Mouse (Mus musculus) c-Kit-negative CD71-positive TER-119-positive erythroid progenitor cells, embryonic 14.5 days (primary cell): ENCODE results near the gene Sema4f.
A peak's percentile ranks its signal among the peaks of the same experiment; 100 is the strongest.

Experiments
- DNase-seq: peaks from one replicate; pipeline ENCODE4 v3.0.0-alpha.2; 2013; ENCODE audit warnings: low read depth, low spot score

Gene Sema4f

DNA sequence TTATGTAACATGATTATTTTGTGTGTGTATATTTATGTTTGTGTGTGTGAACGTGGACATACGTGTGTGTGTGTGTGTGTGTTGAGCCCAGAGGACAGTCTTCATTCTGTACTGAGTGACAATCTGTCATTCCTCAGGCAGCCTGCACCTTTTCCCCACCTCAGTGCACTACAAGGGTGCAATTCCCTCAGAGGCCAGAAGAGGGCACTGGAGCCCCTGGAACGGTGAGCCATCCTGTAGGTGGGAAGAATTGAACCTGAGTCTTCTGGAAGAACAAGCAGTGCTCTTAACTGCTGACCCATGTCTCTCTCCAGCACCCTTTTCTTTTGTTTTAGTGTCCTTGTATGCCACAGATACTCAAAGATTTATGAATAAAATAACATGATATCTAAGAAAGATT, 23.7 kb downstream of the Sema4f start:
- peak; percentile 36 for DNase-seq

DNA sequence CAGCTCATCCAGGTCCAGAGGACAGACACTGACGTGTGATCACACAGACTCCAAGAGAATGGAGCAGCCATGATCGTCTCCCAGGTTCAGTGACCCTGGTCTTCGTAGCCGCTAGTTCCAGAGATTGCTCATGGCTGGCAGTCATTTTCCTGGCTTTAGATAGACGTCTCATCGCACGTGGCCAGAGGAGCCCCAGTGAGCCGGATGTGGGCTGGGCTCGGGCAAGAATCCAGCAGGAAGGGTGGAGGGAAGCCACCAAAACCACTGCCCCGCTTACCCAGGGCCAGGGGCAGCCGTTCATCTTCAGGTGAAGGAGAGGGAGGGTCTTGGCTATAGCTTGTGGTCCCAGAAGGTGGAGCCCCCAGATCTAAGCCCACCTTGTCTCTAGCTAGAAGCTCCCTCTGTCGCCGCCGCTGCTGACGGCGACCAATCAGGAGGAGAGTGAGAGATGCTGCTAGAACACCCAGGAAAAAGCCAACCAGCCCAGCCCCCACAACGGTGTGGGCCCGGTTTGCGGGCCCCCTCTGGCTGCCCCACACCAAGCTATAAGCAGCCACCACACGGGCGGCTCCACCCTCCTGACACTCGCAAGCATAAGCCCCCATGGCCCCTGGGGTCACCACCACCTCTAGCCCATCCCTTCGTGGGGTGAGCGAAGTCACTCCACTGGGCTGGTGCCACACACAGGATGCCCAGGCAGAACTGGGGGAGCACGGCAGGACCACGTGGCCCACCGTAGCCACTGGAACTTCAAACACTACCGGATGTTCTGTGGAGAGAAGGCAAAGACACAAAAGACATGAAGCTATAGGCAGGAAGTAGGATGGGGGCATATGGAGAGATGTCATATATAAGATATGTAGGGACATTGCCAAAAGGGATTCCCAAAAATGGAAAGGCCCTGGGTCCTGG, 26.0 kb downstream of the Sema4f start:
- no peak for DNase-seq

DNA sequence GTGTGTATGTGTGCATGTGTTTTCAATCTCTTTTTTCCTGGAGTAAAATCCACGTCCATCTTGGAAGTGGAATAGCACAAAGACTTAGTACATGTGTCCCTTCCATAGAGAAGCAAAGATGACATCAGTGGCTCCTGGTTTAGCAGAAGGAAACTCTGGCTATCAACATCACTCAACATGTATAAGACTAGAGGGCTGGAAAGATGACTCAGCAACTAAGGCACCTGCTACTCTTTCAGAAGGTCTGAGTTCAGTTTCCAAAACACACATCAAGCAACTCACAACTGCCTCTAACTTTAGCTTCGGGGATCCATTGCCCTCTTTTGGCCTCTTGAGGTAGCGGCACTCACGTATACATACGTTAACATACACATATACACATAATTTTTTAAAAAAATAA, 28.3 kb downstream of the Sema4f start:
- no peak for DNase-seq

DNA sequence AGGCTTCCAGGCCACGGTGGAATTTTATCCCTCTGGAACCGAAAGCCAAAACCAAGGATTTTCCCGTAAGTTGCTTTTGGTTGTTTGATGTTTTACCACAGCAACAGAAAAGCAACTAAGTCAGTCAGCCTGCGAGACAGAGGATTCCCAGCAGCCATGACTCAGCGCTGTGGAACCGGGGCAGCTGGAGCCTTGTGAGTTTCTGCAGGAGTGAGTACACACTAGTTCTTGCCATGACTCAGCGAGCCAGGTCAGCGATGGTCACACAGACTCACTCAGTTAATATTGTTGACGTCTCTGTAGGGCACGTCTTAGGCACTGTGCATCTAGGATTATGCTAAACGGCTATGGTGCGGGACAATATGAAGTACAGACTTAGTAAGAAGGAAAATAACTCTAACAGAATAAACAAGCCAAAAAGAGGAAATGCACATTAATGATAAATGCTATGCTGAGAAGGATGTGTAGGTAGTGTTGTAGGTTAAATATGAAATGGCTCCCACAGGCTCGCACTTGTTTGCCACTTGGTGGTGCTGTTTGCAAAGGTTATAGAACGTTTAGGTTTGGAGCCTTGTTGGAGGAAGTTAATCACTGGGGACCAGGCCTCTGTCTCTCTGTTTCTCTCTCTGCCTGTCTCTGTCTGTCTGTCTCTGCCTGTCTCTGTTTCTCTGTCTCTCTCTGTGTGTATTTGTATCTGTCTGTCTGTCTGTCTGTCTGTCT, 30.3 kb downstream of the Sema4f start:
- no peak for DNase-seq

DNA sequence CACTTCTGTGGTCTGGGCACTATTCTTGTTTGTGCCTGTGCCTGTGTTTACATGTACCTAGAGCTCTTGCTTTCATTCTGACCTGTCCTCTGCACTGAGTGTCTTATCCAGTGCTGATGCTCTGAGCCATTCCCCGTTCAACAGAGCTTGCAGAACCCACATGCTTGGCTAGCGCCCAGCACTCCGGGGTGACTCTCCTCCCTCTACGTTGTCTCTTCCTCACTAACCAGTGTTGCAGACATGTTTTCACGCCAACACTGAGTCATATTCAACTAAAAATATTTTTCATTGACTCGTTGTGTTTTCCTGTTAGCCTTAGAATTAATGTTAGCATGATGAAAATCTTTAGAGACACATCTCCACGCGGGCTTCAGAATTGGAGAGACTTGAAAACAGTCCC, 31.5 kb downstream of the Sema4f start:
- no peak for DNase-seq

DNA sequence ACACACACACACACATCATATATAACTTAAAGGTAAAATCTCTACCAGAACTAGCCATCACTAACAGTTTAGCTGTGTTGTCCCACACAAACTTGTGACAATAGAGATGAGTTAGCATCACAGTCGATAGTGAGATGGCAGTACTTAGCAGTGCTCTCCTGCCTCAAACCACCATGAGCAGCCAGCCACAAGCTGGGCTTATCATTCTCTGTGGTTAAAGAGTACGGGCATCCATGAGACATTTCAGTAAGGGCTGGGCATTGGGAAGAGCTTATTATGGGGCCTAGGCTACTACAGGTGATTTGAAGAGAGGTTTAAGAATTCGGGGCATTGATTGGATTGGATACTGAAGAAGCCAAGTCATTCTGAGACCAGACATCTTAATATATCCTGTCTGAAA, 32.6 kb downstream of the Sema4f start:
- no peak for DNase-seq

DNA sequence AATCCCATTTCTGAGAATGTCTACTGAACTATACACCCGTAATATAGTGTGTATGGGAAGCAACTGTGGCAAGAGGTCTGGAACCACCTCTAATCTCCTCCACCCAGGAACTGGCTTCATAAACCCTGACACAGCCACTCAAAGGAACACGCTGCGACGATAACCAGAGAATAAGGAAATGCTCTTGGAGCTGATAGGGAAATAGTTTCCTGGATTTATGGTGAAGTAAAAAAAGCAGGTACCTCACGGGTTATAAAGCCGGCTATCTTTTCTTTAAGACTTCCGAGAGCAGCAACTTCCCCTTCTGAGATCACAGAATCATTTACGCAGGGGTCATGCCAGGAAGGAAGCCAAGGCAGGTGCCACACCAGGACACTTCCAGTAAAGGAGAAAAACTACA, 37.0 kb downstream of the Sema4f start:
- no peak for DNase-seq

DNA sequence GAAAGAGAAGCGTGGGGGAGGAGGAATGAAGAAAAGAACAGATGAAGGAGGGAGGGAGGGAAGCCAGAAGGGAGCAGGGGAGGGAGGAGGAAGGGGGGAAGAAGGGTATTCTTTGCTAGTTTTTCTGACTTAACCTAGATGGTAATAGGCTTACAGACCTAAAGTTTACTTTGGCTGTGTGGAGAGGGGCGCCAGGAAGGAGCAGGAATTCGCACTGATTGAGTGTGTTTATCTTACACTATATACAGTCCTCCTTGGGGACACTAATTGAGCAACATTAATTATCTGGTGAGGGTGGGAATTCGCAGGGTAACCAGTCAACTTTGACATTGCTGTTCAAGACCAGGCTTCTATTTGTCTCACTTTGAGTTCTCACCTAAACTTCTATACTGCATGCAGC, 40.8 kb downstream of the Sema4f start:
- no peak for DNase-seq

DNA sequence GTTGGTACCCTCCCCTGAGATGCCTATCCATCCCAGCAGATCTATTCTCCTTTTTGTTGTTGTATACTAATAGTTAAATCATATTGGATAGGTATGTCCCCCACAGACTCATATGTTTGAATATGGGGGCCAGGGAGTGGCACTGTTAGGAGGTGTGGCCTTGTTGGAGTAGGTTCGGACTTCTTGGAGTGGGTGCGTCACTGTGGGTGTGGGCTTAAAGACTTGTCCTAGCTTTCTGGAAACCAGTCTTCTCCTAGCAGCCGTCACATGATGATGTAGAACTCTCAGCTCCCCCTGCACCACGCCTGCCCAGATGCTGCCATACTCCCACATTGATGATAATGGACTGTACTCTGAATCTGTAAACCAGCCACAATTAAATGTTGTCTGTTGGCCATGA, 41.3 kb downstream of the Sema4f start:
- no peak for DNase-seq

DNA sequence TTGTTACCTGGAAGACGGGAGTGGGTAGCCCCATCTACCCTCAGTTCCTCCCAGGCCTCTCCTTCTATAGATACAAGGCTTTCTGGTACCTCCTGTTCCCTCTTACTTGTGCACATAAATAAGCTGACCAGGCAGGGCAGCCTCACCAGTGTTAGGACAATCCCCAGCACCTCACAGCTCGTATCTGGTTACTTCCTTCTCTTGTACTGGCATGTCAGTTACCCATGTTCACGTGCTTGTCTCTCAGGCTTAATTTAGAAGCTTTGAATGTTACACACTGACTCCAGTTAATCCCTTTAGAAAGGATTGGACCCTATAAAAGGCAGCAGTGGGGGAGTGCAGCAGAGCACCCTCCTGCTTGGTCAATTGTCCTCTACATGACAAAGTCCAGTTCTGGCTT, 42.3 kb downstream of the Sema4f start:
- DNase-seq: no peak

DNA sequence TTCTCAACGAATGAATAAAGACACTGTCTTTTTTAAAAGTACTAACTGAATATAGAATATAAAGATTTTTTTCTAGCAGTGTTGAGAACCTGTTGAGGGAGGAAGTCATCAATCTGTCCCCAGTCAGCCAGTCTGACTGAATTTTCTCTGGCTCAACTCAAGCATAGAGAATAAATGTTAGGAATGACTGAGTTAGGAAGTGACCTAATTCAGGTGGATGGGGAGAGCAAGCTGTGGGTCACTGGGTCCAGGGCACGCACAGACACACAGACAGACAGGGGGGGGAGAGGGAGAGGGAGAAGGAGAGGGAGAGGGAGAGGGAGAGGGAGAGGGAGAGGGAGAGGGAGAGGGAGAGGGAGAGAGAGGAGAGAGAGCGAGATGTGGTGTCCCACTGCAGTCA, 46.2 kb downstream of the Sema4f start:
- no peak for DNase-seq

DNA sequence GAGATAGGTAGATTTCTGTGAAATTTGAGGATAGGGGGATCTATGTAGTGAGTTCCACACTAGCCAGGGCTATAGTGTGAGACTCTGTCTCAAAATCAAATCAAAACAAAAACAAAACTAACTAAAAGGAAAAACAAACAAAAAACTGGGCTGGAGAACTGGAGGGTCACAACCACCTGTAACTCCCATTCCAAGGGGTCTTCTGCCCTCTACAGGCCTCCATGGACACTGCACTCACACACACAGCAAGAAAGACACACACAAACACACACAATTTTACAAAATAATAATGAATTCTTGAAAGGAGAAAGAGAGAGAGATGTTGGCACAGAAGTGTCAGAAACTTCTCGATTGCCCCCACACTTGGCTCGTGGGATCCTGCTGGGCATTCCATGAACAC, 47.0 kb downstream of the Sema4f start:
- DNase-seq: no peak

DNA sequence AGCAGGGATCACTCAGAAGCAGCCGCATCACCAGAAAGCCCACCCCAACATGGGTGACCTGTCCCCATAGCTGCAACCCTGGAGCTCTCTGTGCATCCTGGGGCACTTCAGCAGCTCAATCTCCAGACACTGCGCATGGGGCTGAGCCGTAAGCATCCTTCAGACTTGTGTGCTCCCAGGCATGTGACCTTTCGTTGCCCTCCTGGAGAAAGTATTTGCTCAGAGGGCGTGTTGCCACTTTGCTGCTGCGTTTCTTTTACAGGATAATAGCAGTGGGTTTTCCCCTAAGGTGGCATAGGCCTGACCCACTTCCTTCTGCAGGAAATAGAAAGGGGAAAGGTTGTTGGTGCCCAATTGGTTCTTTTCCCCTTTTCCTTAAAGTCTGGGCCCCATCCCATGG, 48.1 kb downstream of the Sema4f start:
- no peak for DNase-seq

DNA sequence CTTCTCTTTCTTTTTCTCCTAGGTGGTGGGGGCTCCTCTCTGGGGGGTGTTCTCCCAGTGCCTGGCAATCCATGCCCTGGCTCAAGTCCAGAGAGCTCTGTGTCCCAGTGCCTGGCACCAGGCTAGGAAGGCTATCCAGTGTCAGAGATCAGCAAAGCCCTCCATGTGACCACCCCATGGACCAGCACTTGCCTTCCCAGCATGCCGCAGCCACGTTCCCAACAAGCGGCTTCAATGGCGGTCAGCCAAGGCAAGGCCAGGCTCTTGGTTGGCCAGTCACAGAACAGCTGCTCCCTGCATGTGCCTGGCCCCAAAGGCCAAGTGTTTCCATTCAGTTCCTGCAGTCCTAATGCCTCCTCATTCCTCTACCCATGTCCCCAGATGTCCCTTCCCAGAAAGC, 53.2 kb downstream of the Sema4f start:
- DNase-seq: no peak

DNA sequence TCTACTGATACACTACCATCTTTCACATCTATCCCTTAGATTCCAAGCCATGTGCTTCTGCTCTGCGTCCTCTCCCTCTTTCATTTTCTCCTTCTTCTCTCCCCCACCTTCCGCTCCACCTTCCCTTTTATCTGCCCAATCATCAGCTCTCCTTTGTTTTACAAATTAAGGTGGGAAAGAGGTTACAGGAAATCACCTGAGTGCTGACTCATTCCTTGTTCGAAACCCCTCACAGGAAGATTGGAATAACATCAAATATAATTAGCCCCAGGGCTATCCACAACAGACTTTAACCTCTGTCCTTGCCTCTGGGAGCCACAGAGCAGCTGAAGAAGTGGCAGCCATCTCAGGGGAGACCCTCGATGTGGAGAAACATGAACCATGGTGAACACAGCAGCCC, 53.7 kb downstream of the Sema4f start:
- DNase-seq: no peak

DNA sequence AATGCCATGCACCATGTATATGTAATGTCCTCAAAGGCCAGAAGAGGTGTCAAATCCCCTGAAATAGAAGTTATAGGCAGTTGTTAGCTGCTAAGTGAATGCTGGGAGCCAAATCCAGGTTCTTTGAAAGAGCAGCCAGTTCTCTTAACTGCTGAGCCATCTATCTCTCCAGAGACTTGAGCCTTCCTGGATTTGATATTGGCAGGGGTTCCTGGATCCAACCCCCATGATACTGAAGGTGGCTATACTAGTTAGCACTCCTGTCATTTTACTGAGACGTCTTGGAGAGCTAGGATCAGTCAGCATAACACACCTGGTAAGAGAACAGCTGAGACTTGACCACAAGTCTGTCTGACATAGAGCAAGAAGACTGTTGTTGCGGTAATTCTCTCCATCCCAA, 54.1 kb downstream of the Sema4f start:
- no peak for DNase-seq

DNA sequence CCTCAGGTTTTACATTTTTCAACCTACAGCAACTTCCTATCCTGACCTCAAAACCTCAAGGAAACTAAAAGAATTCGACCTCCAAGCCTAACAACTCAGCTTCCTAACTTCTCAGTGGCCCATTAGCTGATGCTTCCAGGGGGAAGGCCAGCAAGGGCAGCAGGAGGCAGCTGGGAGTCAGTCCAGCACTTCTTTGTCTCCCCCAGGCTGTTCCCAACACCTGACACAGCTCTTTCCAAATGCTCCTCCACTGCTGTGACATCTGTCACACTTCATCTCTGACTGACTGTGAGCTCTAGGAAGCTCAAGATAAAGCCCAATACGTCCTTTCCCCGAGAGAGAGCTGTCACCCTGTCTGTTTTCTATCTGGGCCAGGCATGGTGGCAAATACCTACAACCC, 55.0 kb downstream of the Sema4f start:
- no peak for DNase-seq

DNA sequence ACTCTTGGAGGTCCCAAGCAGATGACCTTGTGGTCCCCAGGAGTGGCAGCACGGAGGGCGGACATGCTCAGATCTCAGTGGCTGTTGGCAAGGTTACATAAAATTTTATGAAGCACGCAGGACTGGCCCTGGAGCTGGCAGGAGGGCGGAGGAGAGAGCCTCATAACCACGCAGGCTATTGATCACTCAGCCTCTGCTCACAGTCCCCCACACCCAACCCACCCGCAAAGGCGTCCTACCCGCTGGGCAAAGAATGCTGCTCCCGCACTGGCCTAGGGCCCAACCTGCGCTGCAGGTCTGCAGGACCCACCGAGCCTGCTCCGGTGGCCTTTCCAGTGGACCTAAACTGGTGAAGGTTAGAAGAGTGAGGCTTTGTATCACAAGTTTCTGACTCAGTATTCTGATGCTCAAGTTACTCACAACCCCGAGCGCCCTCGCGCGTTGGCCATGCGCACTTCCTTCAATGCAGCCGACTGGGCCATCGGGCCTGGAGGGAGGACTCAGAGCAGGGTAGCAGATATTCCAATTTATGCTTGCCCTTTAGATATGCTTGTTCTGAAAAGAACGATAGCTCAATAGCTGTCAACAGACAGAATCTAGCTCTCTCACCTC, 58.0 kb downstream of the Sema4f start:
- DNase-seq: no peak

DNA sequence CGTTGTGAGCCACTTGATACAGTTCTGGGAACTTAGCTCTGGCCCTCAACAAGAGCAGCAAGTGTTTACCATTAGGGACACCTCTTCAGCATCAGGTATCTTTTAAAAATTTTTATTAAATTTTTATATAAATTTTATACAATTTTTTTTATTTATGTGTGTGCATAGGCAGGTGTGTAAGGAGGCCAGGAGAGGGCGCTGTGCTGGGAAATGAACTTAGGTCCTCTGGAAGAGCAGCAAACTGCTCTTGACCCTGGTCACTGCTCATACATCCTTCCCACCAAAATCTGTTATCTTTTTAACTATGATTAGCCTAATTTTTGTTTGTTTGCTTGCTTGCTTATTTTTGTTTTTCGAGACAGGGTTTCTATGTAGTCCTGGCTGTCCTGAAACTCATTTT, 58.8 kb downstream of the Sema4f start:
- no peak for DNase-seq

DNA sequence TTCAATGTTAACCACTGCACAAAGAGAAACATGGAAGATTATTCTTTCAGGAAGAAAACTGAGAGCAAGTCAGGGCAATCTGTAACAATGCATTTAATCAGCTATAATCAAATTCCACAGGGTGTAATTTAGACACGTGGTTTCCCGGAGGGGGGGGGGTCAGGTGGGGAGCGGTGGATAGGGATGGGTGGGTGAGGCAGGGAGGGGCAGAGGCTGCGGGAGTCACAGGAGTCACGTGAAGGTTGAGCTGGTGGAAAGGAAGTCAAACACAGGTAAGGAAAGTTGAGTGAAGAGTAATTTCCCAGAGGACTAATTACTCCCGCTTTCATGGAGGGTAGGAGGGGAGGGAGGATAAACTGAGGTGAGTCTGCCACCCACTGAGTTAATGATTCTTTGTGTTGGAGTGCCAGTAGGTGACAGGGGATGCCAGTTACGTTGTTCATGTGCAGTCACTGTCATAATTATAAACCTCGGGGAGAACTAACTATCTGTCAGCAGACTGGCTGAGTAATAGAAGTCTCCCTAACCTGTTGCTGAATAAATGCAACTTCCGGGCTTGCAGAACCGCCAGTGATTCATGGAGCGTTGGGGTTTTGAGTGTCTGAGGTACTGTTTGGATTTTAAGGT, 60.0 kb downstream of the Sema4f start:
- DNase-seq: no peak

DNA sequence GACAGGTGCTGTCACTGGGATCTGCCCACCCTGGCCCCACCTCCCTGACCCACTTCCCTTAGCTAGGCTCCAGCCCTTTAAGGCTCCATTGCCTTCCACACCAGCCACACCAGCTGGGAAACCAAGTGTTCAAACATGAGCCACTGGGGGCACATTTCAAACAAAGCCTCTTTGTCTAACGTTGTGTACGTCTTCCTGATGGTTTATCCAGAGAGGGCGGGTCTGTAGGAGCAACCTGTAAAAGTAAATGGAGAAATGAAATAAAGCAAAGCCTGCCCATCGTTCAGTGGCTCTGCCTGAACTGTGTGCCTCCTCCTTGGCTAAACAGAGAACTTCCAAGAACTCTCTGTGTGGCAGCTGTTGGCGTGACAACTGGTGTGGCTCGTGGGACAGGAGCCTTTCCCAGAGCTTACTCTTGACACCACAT, 64.0 kb downstream of the Sema4f start:
- DNase-seq: no peak

DNA sequence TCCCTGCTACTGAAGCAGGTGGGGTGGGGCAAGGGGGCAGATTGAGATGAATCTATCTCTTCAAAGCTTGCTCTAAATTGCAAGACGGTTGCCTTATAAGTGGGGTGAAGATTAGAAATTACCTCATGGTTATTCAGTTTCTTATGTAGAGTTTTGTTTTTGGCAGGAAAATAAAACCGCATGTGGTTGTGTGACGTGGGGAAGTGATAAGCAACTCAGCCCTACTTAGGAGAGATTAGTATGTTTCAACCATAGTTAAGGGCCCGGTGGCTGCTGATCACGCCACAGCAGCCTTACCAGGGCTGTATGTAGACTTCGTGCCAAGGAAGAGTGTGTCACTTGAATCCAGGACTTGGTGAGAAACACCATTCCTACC, 67.2 kb downstream of the Sema4f start:
- no peak for DNase-seq
